Mouse (Mus musculus): ENCODE measurements at regions not wholly inside any gene's neighbourhood (a gene's known extent, or its start where the extent isn't known, plus 50 kb on each side); places are given as distances from the start of the nearest gene placed in this dataset.

DNA sequence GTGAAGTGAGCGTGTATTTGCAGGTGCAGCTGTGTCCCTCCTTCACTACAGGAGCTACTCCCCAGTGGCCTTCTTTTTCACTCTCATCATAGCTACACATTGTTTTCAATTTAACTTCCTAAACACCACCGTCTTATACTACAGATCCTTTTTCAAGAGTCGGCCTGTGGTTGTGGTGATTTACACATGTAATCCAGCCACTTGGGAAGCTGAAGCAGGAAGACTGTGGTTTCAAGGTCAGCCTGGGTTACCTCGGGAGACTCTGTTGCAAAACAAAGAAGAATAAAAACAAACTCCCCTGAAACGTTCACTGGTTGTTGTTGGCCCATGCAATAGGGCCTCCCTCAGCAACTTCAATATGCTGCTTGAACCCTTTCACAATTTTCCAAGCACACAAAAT lies 153.8 kb upstream of the Kcnh8 start:
- no peak for DNase-seq

DNA sequence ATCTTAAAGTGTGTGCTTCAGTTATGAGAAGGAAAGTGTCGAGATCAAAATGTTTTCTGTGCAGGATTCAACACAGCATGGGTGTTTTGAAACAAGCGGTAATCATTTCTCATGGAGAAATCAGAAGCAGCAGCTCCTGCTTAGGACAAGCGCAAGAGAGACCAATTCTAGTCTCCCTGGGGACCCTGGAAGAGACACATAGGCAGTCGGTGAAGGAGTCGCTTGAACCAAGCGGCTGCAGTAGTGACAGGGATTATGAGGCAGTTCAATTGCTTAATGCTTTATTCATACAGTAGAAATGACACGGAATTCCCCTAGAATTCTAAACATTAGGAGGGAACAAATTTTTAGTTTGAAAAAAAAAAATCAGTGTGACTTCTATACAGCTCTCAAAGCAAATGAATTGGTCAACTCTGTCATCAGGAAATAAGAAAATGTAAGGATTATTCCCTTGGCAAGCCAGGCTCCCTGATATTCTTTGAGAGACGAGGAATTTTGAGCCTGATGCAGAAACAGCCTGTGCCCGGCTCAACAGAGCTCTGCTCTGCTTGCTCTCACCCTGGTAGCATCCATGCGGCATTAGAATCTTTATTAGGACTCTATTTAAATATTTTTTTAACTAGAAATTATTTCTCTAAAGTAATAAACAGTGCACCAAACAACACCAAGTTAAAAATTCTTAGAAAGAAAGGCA lies 143.1 kb upstream of the Kcnh8 start:
- DNase-seq: no peak

DNA sequence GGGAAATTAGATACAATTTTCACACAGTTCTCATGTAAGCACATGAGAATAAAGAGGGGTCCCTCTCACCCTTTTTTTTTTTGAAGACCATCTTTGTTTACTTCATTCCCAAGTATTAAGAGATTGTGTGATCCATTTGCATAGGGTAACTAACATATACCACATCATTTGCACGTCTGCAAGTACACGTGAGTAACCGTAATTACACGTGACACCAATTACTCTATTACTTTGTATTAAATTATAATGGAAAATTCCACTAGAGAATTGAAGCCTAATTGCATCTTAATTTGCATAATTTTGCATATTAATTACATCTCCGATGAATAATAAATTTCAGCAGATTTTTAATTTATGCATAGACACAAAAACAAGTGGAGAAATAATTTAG lies 142.5 kb upstream of the Kcnh8 start:
- no peak for DNase-seq

DNA sequence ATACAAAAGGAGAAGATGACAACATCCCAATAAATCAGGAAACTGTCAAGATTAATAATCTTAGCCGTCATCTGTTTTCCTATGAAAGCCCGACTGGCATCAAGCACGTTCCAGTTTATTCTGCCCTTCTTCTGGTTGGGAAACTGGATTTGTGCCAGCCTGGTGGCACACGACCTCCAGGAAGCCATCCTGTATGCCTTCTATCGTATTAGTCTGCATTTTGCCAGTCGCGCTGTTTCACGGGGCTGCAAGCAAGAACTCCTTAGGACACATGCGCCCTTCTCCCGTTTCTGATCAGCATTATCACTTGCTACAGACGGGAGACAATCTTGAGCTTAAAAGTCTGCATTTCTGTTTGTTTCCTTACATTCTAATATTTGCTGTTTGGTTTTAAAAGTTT lies 141.2 kb upstream of the Kcnh8 start:
- DNase-seq: no peak

DNA sequence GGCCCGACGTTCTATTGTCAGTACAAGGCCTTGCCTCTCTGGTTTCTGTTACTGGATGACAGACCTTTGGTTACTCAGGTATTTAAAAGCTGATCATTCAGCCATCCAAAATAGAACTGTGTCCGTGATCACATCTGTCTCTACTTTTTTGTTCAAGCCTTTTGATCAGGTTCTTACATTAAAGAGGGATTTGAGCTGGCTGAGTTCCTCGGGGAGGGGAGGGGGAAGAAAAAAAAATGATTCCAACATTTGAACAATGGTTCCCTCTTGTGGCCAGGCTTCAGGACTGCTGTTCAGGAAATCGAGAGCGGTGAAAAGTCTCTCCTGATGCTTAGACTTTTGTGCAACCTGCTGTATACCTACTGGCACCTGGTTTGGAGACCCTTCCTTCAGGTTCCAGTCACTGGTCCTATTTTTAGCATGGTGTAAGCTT lies 140.8 kb upstream of the Kcnh8 start:
- peak; percentile 12 for DNase-seq

GRCm38 (mm10) chr17:52462361-52462760 lies 140.1 kb upstream of the Kcnh8 start:
- no peak for DNase-seq

DNA sequence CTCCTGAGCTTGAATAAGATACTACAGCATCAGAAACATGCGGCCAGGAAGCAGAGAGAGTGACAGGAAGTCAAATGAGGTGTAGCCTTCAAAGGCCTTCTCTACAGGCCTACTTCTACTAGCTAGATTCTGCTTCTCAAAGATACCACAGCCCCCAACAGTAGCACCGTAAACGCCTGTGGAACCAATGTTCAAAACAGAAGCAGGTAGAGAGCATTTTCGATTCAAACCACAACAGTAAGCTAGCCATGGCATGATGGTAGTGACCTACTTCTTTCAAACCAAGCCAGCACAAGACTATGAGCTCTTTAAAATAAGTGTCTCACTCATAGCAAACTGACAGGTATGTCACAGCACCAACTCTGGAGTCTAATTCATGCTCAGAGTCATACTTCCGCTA lies 134.0 kb upstream of the Kcnh8 start:
- DNase-seq: no peak

DNA sequence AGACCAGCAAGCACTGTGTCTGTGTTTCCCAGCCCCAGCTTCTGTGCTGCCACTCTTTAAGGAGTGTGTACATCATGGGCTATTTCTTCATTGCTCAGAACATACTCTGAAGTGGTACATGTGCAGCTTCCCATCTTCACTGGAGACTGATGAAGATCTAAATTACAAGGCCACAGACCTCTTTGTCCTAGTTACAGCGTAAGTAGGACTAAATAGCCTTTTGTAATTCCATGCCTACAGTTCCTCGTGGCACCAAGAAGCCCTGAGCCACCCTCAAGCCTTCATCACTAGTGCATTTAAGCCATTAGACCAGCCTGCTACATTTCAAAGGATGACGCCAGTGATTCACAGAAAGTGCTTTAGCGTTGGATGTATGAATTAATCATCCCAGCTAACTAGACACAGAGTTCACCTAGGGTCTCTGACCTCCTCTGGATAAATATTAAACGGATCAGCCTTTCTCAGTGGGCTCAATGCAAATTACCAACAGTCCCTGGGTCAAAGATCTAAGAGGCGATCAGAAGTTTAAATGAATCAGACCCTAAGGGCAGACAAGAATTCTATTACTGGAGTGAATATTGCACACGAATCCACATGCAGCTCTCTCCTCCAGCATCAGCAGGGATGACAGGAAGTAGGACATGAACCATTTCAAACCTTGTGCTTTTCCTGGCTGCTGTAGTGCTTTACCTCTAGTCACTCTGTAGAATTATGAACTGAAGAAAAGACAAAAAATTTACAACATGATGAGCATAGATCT lies 123.0 kb upstream of the Kcnh8 start:
- no peak for DNase-seq

DNA sequence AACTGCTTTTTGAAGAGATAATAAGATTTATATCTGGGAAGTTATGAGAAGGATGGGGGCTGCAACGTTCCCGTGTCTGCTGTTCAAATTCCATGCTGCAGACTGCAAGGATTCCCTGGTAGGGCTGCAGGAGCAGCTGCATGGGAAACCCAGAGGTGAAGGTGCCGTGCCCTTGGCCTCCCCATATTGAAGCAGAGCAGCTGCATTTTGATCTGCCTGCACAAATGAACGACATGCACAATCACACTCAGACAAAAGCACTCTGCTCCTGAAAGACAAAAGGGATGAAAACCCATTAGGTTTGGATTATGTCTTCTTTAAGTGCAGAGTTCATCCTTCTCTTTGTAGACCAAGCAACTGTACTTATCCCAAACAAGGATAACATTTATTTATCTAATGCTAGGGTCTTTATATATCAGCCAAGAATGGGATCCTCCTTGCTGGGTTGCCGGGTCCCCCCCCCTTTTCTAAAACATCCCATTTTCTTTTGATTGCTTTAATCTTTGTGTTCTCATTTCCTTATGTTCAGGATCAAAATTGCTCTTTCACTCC lies 122.3 kb upstream of the Kcnh8 start:
- DNase-seq: no peak

GRCm38 (mm10) chr17:52506760-52507159 lies 95.7 kb upstream of the Kcnh8 start:
- no peak for DNase-seq

GRCm38 (mm10) chr17:52530260-52530659 lies 72.2 kb upstream of the Kcnh8 start:
- DNase-seq: no peak
